Mouse (Mus musculus): Measurements from ENCODE around the gene Tsc22d2. TPM values are rescaled to one million over a fixed set of nuclear protein-coding genes. Genes with fewer than 3 reads are reported as not detected.
"Not testable (repeated sequence)": the region's sequence is repeated elsewhere in the genome, so short reads cannot be mapped to it uniquely, and the experiment has no call there.

Gene Tsc22d2
- total and polyA plus RNA-seq, 3 experiments: 8.3 to 26.8 (median 22.9) TPM

DNA sequence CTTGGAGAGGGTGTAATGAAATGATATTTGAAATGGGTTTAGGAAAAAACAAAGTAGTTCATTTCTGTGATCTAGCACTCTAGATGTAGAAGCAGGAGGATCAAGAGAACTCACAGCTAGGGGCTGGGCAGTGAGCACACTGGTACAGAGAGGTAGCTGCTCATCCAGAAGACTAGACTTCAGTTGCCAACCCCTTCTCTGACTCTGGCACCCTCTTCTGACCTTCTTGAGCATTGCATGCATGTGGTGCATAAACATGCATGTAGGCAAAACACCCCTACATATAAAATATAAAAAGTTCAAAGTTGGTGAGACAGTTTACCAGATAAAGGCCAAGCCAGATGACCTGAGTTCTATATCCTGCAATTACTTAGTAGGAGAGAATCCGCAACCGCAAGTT lies 33.7 kb downstream of the Tsc22d2 start:
- Histone ChIP-seq H3K27me3 (ENCODE audit: control insufficient read depth, insufficient read depth, low read length) (no peaks in the 10 kb centered on the region), H3K36me3 (ENCODE audit: control insufficient read depth, insufficient read depth, low read length) (0 out of 2 replicates have a peak, but pooled peaks cover 2% of the 10 kb centered on the region), H3K4me3 (no peak overlapping the region), H3K4me1 (ENCODE audit: control insufficient read depth, insufficient read depth, low read length) (no peaks in the 10 kb centered on the region), H3K27ac (no peak overlapping the region), H3K9ac (ENCODE audit: low read depth, low read length) (no peak overlapping the region), H3K79me2 (replicated peaks; ENCODE audit: control insufficient read depth, insufficient read depth, low read length) (no peaks in the 10 kb centered on the region)
- no peak for DNase-seq
- TF ChIP-seq CTCF (IDR thresholded peaks at IDR 0.05) (peak; percentile 55), EP300 (IDR thresholded peaks at IDR 0.05; ENCODE audit: insufficient read depth, low read depth, low read length) (no peak), POLR2A (IDR thresholded peaks at IDR 0.05; ENCODE audit: insufficient read depth, low read depth, low read length) (no peak)
- intact Hi-C loops (cut with DNase I): no loop called here
- 98% methylated on average over 2 of the region's 2 CpGs for WGBS

GRCm38 (mm10) chr3:58449487-58449886 lies 35.0 kb downstream of the Tsc22d2 start:
- no peak for DNase-seq
- no peaks in the 10 kb centered on the region for H3K79me2 ChIP-seq (replicated peaks; ENCODE audit: control insufficient read depth, insufficient read depth, low read length)
- H3K27me3 ChIP-seq (ENCODE audit: control insufficient read depth, insufficient read depth, low read length): no peaks in the 10 kb centered on the region
- H3K4me3 ChIP-seq: no peak overlapping the region
- 80% methylated on average over 3 of the region's 3 CpGs for WGBS
- no peak overlapping the region for H3K9ac ChIP-seq (ENCODE audit: low read depth, low read length)
- H3K4me1 ChIP-seq (ENCODE audit: control insufficient read depth, insufficient read depth, low read length): no peaks in the 10 kb centered on the region; the same call in none of the 2 replicates
- TF ChIP-seq CTCF (IDR thresholded peaks at IDR 0.05) (no peak), EP300 (IDR thresholded peaks at IDR 0.05; ENCODE audit: insufficient read depth, low read depth, low read length) (no peak), POLR2A (IDR thresholded peaks at IDR 0.05; ENCODE audit: insufficient read depth, low read depth, low read length) (no peak)
- H3K27ac ChIP-seq: no peak overlapping the region
- 0 out of 2 replicates have a peak, but pooled peaks cover 2% of the 10 kb centered on the region for H3K36me3 ChIP-seq (ENCODE audit: control insufficient read depth, insufficient read depth, low read length)
- intact Hi-C loops (cut with DNase I): no loop called here

DNA sequence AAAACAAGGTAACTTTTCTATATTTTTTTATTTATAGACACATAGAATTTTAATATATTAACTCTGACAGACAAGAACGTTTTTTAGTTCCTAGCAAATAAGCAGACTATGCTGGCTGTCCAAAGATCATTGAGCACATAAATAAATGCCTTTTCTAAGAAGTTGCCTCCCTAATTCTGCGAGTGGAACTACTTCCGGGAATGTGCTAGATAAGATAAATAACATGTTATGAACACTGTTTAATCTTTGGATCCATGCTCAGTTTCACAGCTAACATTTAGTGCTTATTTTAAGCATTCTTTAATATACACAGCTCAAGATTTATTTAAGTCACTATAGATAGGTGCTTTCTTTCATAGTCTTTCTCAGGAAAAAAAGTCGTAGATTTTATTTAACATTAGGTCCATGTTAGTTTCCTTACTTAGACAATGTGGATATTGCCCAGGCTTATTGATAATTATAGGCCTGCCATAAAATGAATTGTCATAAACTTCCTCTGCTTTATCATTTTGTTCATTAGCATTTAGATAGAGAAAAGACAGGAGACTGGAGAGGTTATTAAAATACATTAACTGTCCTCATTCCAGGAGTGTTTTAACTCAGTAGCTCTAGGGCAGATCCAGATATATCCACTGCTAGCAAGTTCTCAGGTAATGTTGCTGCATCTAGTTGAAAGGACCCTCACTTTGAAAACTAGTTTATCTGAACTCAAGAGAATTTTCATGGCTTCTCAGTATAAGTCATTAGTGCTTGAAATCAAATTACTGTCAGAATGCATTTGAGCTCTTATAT lies 40.1 kb downstream of the Tsc22d2 start:
- H3K4me1 ChIP-seq (ENCODE audit: control insufficient read depth, insufficient read depth, low read length): no peaks in the 10 kb centered on the region; the same call in none of the 2 replicates
- no peak overlapping the region for H3K27ac ChIP-seq
- no peak for DNase-seq
- H3K9ac ChIP-seq (ENCODE audit: low read depth, low read length): no peak overlapping the region
- no peaks in the 10 kb centered on the region for H3K27me3 ChIP-seq (ENCODE audit: control insufficient read depth, insufficient read depth, low read length)
- TF ChIP-seq CTCF (IDR thresholded peaks at IDR 0.05) (no peak), EP300 (IDR thresholded peaks at IDR 0.05; ENCODE audit: insufficient read depth, low read depth, low read length) (no peak)
- 0 out of 2 replicates have a peak, but pooled peaks cover 2% of the 10 kb centered on the region for H3K36me3 ChIP-seq (ENCODE audit: control insufficient read depth, insufficient read depth, low read length)
- 23% methylated on average over 4 of the region's 4 CpGs for WGBS
- no peak overlapping the region for H3K4me3 ChIP-seq
- H3K79me2 ChIP-seq (replicated peaks; ENCODE audit: control insufficient read depth, insufficient read depth, low read length): no peaks in the 10 kb centered on the region
- intact Hi-C loops (cut with DNase I): loop anchor here (5.0 kb wide), 1 partner anchor 37 kb away; no protein-coding TSS in a partner anchor

GRCm38 (mm10) chr3:58455255-58455654 lies 40.7 kb downstream of the Tsc22d2 start:
- Histone ChIP-seq H3K27ac (no peak overlapping the region), H3K4me3 (no peak overlapping the region), H3K27me3 (ENCODE audit: control insufficient read depth, insufficient read depth, low read length) (no peaks in the 10 kb centered on the region), H3K9ac (ENCODE audit: low read depth, low read length) (no peak overlapping the region), H3K4me1 (ENCODE audit: control insufficient read depth, insufficient read depth, low read length) (no peaks in the 10 kb centered on the region; the same call in none of the 2 replicates), H3K36me3 (ENCODE audit: control insufficient read depth, insufficient read depth, low read length) (peaks cover 2% of the 10 kb centered on the region; the same call in 1 of the 2 replicates), H3K79me2 (replicated peaks; ENCODE audit: control insufficient read depth, insufficient read depth, low read length) (no peaks in the 10 kb centered on the region)
- whole genome bisulfite sequencing: 88% methylated on average over 3 of the region's 3 CpGs
- intact Hi-C loops (cut with DNase I): loop anchor here (5.0 kb wide), 1 partner anchor 38 kb away; no protein-coding TSS in a partner anchor
- TF ChIP-seq EP300 (IDR thresholded peaks at IDR 0.05; ENCODE audit: insufficient read depth, low read depth, low read length): no peak
- no peak for TF ChIP-seq CTCF (IDR thresholded peaks at IDR 0.05)
- no peak for TF ChIP-seq POLR2A (IDR thresholded peaks at IDR 0.05; ENCODE audit: insufficient read depth, low read depth, low read length)
- DNase-seq: no peak

DNA sequence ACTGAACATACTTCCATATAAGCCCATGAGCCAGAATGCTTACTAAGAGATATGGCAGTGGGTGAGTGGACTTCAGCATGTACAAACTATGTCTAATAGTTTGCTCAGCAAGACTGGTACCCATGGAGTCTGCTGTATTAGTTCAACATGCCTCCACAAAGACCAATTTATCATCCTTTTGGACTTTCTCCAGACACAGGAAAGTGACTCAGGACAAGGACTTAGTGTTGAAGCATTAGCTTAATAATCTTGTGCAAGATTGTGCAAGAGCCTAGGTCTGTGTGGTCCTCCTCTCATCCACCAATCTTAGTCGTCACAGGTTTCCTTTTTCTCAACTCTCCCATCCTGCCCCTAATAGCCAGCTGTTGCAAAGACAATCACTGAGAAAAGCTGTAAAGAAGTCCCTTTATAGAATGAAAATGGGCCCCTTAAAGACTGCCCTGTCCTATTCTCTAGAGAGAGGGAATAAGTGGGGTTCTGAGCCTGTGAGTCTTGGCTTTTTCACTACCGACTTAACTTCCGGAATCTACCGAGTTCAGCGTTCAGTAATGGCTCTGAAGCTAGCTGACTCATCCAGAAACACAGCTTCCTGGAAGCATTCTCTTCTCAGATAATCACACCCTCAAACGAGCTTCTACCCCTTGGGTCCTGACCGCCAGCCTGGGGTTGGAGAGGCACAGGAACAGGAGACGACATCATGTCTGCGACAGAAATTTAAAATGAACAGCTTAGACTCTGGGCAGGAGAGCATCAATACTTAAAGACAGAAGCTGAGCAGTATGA lies 55.3 kb downstream of the Tsc22d2 start:
- DNase-seq: no peak
- Histone ChIP-seq H3K27me3 (ENCODE audit: control insufficient read depth, insufficient read depth, low read length) (no peaks in the 10 kb centered on the region), H3K9ac (ENCODE audit: low read depth, low read length) (no peak overlapping the region), H3K4me3 (no peak overlapping the region), H3K79me2 (replicated peaks; ENCODE audit: control insufficient read depth, insufficient read depth, low read length) (no peaks in the 10 kb centered on the region), H3K36me3 (ENCODE audit: control insufficient read depth, insufficient read depth, low read length) (no peaks in the 10 kb centered on the region), H3K4me1 (ENCODE audit: control insufficient read depth, insufficient read depth, low read length) (no peaks in the 10 kb centered on the region; the same call in 1 of the 2 replicates), H3K27ac (no peak overlapping the region)
- intact Hi-C loops (cut with DNase I): no loop called here
- WGBS: 27% methylated on average over 9 of the region's 9 CpGs
- no peak for TF ChIP-seq CTCF (IDR thresholded peaks at IDR 0.05)
- no peak for TF ChIP-seq EP300 (IDR thresholded peaks at IDR 0.05; ENCODE audit: insufficient read depth, low read depth, low read length)
- TF ChIP-seq POLR2A (IDR thresholded peaks at IDR 0.05; ENCODE audit: insufficient read depth, low read depth, low read length): no peak

DNA sequence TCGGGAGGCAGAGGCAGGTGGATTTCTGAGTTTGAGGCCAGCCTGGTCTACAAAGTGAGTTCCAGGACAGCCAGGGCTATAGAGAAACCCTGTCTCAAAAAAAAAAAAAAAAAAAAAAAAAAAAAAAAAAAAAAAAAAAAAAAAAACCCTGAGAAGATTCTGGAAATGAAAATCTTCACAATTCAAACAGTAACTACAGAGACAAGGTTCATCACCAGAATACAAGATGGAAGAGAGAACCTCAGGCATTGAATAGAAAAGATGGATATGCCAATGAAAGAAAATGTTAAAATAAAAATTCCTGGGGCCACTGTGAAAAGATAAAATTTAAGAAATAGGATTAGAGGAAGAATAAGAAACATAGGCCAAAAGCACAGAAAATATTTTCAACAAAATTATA lies 60.8 kb downstream of the Tsc22d2 start:
- H3K27ac ChIP-seq; intact Hi-C loops (cut with DNase I); H3K4me3 ChIP-seq; DNase-seq; H3K36me3 ChIP-seq (ENCODE audit: control insufficient read depth, insufficient read depth, low read length); H3K79me2 ChIP-seq (replicated peaks; ENCODE audit: control insufficient read depth, insufficient read depth, low read length); H3K27me3 ChIP-seq (ENCODE audit: control insufficient read depth, insufficient read depth, low read length); H3K4me1 ChIP-seq (ENCODE audit: control insufficient read depth, insufficient read depth, low read length); H3K9ac ChIP-seq (ENCODE audit: low read depth, low read length): not testable (repeated sequence)
- 100% methylated on average over 1 of the region's 1 CpGs for WGBS
